Mouse (Mus musculus): ENCODE data around the gene Pde6d. TPM values are rescaled to one million over a fixed set of nuclear protein-coding genes. Genes with fewer than 3 reads are reported as not detected.
"Not testable (repeated sequence)": the region's sequence is repeated elsewhere in the genome, so short reads cannot be mapped to it uniquely, and the experiment has no call there.

The Pde6d gene
- polyA plus RNA-seq, 1 experiment from 2014 or later: 87.1 TPM

GRCm38 (mm10) chr1:86557872-86558271 is 24.6 kb downstream of the Pde6d start:
- H3K4me1 ChIP-seq (replicated peaks): no peaks in the 10 kb centered on the region
- no peak for DNase-seq (ENCODE audit: low spot score)
- peaks cover 35% of the 10 kb centered on the region for H3K36me3 ChIP-seq
- no peaks in the 10 kb centered on the region for H3K27me3 ChIP-seq (ENCODE audit: insufficient read depth, poor library complexity, severe bottlenecking)
- WGBS: 80% methylated on average over 7 of the region's 7 CpGs
- no peak overlapping the region for H3K27ac ChIP-seq
- H3K9me3 ChIP-seq: no peaks in the 10 kb centered on the region
- H3K4me3 ChIP-seq: no peak overlapping the region

DNA sequence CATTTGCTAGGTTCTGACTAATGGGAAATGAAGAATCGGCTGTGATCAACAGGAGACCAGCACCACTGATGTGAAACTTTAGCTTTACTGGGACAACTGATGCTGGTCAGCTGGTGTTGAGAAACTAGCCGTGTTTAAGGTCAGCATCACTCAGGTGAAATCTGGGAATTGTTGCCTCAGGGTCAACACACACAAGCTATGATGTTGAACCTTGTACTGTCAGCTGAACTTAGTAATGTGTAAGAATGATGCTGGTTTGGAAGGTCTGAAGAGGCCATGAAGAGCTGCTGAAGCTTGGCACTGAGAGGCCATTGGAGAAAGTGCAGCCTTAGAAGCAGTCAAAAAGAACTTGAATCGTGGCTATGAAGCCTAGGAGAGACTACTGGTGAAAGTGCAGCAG is 26.8 kb downstream of the Pde6d start:
- Histone ChIP-seq H3K36me3 (peaks cover 33% of the 10 kb centered on the region), H3K4me1 (replicated peaks) (no peaks in the 10 kb centered on the region), H3K27ac (no peak overlapping the region), H3K9me3 (no peaks in the 10 kb centered on the region), H3K4me3 (no peak overlapping the region), H3K27me3 (ENCODE audit: insufficient read depth, poor library complexity, severe bottlenecking) (no peaks in the 10 kb centered on the region)
- 84% methylated on average over 3 of the region's 3 CpGs for WGBS
- no peak for DNase-seq (ENCODE audit: low spot score)

GRCm38 (mm10) chr1:86551877-86552276 is 30.6 kb downstream of the Pde6d start:
- Histone ChIP-seq H3K27me3 (ENCODE audit: insufficient read depth, poor library complexity, severe bottlenecking) (no peaks in the 10 kb centered on the region), H3K9me3 (no peaks in the 10 kb centered on the region), H3K4me3 (no peak overlapping the region), H3K36me3 (peaks cover 27% of the 10 kb centered on the region), H3K4me1 (replicated peaks) (no peaks in the 10 kb centered on the region; the same call in 1 of the 2 replicates), H3K27ac (no peak overlapping the region)
- no peak for DNase-seq (ENCODE audit: low spot score)
- 43% methylated on average over 2 of the region's 2 CpGs for WGBS

DNA sequence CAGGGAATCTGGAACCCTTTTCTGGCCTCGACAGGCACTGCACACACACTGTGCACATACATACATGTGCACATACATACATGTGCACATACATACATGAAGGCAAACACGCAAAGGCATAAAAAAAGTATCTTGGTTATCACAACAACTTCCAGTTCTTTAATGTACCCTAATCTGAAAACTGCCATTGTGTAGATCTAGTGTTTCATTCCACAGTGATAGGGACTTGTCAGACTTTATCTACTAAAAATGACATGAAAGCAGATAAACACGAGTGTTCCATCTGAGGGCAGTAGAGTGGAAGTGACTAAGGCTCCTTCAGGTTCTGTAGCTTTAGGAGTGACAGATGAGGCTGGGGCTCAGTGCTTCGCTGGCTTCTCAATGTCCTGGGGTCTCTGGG is 31.1 kb downstream of the Pde6d start:
- no peak overlapping the region for H3K4me3 ChIP-seq
- H3K9me3 ChIP-seq: no peaks in the 10 kb centered on the region
- no peaks in the 10 kb centered on the region; the same call in 1 of the 2 replicates for H3K4me1 ChIP-seq (replicated peaks)
- DNase-seq (ENCODE audit: low spot score): no peak
- H3K27ac ChIP-seq: no peak overlapping the region
- 81% methylated on average over 4 of the region's 4 CpGs for WGBS
- no peaks in the 10 kb centered on the region for H3K27me3 ChIP-seq (ENCODE audit: insufficient read depth, poor library complexity, severe bottlenecking)
- peaks cover 30% of the 10 kb centered on the region for H3K36me3 ChIP-seq

DNA sequence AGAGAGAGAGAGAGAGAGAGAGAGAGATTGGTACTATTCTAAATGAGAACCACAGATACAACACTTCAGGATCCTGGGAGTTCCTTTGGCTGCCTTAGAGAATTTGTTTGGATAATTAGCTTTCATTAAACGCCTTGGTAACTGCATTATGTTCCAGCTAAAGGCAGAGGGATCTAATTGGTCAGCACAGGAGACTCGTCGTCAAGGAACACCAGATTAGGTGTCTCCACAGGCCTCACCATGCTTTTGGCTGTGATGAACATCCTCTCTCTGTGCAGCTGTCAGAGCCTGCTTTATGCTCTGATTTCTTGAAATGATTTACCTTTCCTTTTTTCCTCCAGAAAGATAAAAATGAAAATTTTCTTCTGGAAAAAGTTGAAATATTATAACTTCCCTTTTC is 35.6 kb downstream of the Pde6d start:
- WGBS: 82% methylated on average over 3 of the region's 3 CpGs
- DNase-seq (ENCODE audit: low spot score): no peak

DNA sequence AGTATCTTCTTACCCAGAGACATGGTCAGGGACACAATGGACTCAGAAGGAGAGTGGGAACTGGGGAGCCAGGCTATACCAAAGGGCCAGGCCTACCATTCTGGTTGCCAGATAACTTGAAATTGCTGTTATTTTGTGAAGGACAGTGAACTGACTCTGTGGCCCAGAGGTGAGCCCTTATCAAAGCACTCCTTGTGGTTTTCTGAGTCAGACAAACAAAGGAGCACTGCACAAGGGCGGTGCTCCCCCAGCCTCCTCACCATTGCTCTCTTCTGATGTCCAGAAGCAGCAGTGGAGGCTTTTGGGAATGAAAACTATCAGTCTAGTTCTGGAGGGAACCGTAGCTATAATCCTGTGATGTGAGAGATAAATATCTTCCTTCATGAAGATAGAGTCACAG is 39.8 kb downstream of the Pde6d start:
- Histone ChIP-seq H3K9me3 (no peaks in the 10 kb centered on the region), H3K4me3 (no peak overlapping the region), H3K27me3 (ENCODE audit: insufficient read depth, poor library complexity, severe bottlenecking) (no peaks in the 10 kb centered on the region), H3K4me1 (replicated peaks) (no peaks in the 10 kb centered on the region), H3K36me3 (peaks cover 64% of the 10 kb centered on the region), H3K27ac (no peak overlapping the region)
- no peak for DNase-seq (ENCODE audit: low spot score)
- WGBS: 86% methylated on average over 2 of the region's 2 CpGs

More for the DNA sequence above, 35.6 kb downstream of the Pde6d start:
- H3K27me3 ChIP-seq (ENCODE audit: insufficient read depth, poor library complexity, severe bottlenecking): no peaks in the 10 kb centered on the region
- peaks cover 65% of the 10 kb centered on the region for H3K36me3 ChIP-seq
- no peaks in the 10 kb centered on the region for H3K9me3 ChIP-seq
- H3K4me1 ChIP-seq (replicated peaks): no peaks in the 10 kb centered on the region; the same call in 1 of the 2 replicates
- H3K4me3 ChIP-seq: no peak overlapping the region
- H3K27ac ChIP-seq: no peak overlapping the region

GRCm38 (mm10) chr1:86539583-86539982 is 42.8 kb downstream of the Pde6d start:
- WGBS: 91% methylated on average over 12 of the region's 12 CpGs
- not testable (repeated sequence) for H3K4me3 ChIP-seq; H3K4me1 ChIP-seq (replicated peaks); H3K9me3 ChIP-seq; H3K27ac ChIP-seq; H3K27me3 ChIP-seq (ENCODE audit: insufficient read depth, poor library complexity, severe bottlenecking); DNase-seq (ENCODE audit: low spot score)
- H3K36me3 ChIP-seq: peaks cover 39% of the 10 kb centered on the region

- 65% methylated on average over 3 of the region's 3 CpGs for WGBS
- Histone ChIP-seq H3K4me1 (replicated peaks) (no peaks in the 10 kb centered on the region), H3K36me3 (peaks cover 32% of the 10 kb centered on the region), H3K27me3 (ENCODE audit: insufficient read depth, poor library complexity, severe bottlenecking) (no peaks in the 10 kb centered on the region), H3K4me3 (no peak overlapping the region), H3K9me3 (no peaks in the 10 kb centered on the region), H3K27ac (no peak overlapping the region)
- DNase-seq (ENCODE audit: low spot score): peak; percentile 13
These were observed 44.0 kb downstream of the Pde6d start for GRCm38 (mm10) chr1:86538383-86538782.

- Histone ChIP-seq H3K36me3 (peaks cover 41% of the 10 kb centered on the region), H3K9me3 (no peaks in the 10 kb centered on the region), H3K4me3 (no peak overlapping the region), H3K27me3 (ENCODE audit: insufficient read depth, poor library complexity, severe bottlenecking) (no peaks in the 10 kb centered on the region), H3K4me1 (replicated peaks) (peaks cover 30% of the 10 kb centered on the region), H3K27ac (no peak overlapping the region)
- no peak for DNase-seq (ENCODE audit: low spot score)
- 91% methylated on average over 6 of the region's 6 CpGs for WGBS
These were observed 48.9 kb downstream of the Pde6d start for GRCm38 (mm10) chr1:86533411-86534130.

DNA sequence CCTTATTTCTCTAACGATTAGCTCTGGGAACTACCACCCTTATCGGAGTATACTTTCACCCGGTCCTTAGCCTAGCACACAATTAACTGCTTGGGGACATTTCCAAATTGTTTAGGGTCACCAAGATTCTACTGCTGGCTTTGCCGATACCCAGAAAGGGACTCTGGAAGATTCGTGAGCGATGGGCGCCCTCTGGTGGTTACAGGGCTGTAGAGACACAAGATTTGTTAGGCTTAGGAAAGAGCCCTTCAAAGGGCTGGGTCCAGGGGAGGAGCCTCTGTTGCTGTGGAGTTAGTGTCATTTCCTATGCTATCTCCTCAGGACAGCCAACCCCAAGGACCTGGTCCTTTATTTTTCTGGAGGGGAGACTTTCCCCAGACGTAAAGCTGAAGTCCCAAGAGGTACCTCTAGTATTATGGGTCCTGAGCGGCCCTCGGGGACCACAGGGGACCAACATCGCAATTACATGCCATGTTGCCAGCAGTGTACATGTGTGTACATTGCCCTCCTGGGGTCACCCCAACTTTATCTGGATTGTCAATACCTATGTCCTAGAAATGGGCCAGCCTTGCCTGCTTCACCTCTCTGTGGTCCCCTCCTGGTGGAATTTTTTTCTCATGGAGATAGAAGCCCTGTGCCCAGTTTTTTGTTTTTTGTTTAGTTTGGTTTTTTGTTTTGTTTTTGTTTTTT is 49.9 kb downstream of the Pde6d start:
- Histone ChIP-seq H3K9me3 (no peaks in the 10 kb centered on the region), H3K4me3 (peak overlapping the region; percentile 20; the same call in 1 of the 2 replicates), H3K27me3 (ENCODE audit: insufficient read depth, poor library complexity, severe bottlenecking) (no peaks in the 10 kb centered on the region), H3K36me3 (peaks cover 51% of the 10 kb centered on the region), H3K27ac (peak overlapping the region; percentile 45; the same call in 1 of the 2 replicates), H3K4me1 (replicated peaks) (peaks cover 34% of the 10 kb centered on the region)
- 25% methylated on average over 11 of the region's 11 CpGs for WGBS
- DNase-seq (ENCODE audit: low spot score): peak; percentile 94

DNA sequence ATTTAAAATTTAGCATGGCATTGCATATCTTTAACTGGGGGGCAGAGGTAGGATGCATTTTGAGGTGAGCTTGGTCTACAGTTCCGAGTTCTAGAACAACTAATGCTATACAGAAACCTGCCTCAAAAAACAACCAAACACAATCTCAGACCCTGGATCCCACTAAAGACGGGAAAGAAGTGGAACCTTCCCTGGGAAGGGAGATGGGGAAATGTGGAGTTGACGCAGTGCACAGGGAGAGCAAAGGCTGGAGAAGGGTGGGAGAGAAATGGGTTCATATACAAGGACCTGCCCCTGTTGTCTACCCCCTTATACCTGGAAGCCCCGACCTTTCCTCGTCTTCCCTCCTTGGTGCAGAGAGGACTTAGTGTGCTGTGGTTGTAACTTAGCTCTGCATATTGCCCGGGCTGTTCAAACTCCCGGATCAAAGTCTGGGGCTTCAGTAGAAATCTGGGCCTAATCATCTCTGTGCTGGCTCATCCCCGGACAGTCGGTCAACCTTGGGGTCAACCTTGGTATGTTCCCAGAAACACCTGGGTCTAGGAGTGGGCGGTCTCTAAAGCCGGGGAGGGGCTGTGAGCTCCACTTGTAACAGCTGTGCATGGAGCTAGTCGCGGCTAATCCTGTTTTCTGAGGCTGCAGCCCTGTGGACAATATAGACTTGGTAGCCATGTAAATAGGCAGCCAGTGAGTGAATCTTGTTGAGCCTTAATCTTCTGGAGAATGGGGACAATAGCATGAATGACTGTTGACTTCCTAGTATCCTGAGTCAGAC is 50.7 kb downstream of the Pde6d start:
- Histone ChIP-seq H3K4me1 (replicated peaks) (peaks cover 34% of the 10 kb centered on the region), H3K9me3 (no peaks in the 10 kb centered on the region), H3K4me3 (peak overlapping the region; percentile 20), H3K27me3 (ENCODE audit: insufficient read depth, poor library complexity, severe bottlenecking) (no peaks in the 10 kb centered on the region), H3K27ac (peak overlapping the region; percentile 45; the same call in 1 of the 2 replicates), H3K36me3 (peaks cover 53% of the 10 kb centered on the region)
- peak; percentile 69 for DNase-seq (ENCODE audit: low spot score)
- WGBS: 5% methylated on average over 13 of the region's 13 CpGs

DNA sequence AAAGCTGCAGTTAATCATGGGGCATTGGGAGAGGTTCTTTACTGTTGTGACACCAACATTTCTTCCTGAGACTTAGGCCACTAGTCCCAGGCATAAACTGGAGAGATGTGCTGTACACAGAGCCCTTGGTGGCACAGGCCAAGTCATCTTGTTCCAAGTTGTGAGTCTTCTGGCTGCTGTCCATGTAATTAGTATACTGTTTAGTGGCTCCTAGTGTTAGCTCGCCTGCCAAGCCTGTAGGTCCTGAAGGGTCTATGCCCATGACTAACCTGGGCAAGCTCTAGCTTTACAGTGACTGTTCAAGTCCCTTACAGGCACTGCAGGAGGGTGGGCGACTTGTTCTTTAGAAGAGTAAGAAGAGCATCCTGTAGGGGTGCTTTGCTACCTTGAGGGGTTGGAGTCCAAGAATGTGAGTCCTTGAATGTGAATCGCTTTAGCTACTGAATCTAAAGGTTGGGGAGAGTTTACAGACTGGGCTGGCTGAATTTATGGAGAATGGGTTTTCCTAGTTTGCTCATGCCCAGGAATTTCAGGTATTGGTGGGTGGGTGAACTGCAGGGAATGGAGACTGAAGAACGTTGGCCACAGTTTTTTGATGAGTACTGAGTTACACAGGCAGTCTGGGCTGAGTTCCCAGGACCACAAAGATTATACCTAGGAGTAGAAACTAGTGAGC is 51.4 kb downstream of the Pde6d start:
- H3K27me3 ChIP-seq (ENCODE audit: insufficient read depth, poor library complexity, severe bottlenecking): no peaks in the 10 kb centered on the region
- H3K4me3 ChIP-seq: peak overlapping the region; percentile 16
- H3K36me3 ChIP-seq: peaks cover 53% of the 10 kb centered on the region
- 0 out of 2 replicates have a peak overlapping the region, but pooled peaks have one; percentile 45 for H3K27ac ChIP-seq
- H3K9me3 ChIP-seq: no peaks in the 10 kb centered on the region
- 18% methylated on average over 4 of the region's 4 CpGs for WGBS
- peak; percentile 41 for DNase-seq (ENCODE audit: low spot score)
- peaks cover 34% of the 10 kb centered on the region for H3K4me1 ChIP-seq (replicated peaks)
